Mouse (Mus musculus): ENCODE measurements around the gene Flywch2.
"Not testable (repeated sequence)": the region's sequence is repeated elsewhere in the genome, so short reads cannot be mapped to it uniquely, and the experiment has no call there.

The Flywch2 gene

GRCm38 (mm10) chr17:23790269-23791078 lies 4.6 kb upstream of the Flywch2 start, which contains the start of gene Srrm2:
Srrm2 (plus strand) TSS chr17:23790532.
- no peak for DNase-seq (ENCODE audit: low read depth, low spot score)

GRCm38 (mm10) chr17:23789749-23790268 lies 3.9 kb upstream of the Flywch2 start:
- no peak for DNase-seq (ENCODE audit: low read depth, low spot score)

DNA sequence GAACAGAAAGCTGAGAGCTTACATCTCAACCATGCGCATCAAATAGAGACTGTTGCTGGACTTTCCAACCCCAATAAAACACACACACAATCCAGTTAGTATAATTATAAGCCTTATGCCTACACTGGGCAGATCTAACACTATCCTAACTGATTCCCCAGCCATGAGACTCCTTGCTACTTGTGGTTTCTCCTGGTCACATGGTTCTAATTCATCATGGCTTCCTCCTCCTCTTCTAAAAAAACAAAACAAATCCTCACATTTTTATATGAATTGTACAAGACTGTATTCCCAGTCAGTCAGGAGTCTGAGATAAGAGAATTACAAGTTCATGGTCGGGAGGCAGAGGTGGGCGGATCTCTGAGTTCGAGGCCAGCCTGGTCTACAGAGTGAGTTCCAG lies 3.1 kb upstream of the Flywch2 start:
- no peak for DNase-seq (ENCODE audit: low read depth, low spot score)

DNA sequence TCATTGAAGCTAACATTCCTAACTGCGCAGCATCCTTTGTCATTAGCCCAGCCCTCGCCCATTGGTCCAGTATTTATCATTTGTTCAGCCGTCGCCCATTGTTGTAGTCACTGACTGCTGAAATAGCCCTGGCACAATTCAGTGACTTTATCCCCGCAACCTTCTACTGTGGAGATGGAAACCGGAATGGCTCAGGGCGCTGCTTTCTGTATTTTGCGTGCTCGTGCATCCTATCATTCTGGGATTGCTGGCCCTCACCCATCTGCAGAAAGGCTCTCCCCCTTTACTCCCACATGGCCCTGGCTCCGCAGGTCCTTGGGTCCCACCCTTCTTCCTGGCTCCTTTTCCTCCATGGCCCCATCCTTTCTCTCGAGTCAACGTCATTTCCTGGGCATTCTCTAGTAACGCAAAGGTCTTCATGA lies 640 bp upstream of the Flywch2 start:
- DNase-seq (ENCODE audit: low read depth, low spot score), result no peak

- DNase-seq (ENCODE audit: low read depth, low spot score), result no peak
These were observed 2.5 kb downstream of the Flywch2 start for GRCm38 (mm10) chr17:23783352-23783751.

DNA sequence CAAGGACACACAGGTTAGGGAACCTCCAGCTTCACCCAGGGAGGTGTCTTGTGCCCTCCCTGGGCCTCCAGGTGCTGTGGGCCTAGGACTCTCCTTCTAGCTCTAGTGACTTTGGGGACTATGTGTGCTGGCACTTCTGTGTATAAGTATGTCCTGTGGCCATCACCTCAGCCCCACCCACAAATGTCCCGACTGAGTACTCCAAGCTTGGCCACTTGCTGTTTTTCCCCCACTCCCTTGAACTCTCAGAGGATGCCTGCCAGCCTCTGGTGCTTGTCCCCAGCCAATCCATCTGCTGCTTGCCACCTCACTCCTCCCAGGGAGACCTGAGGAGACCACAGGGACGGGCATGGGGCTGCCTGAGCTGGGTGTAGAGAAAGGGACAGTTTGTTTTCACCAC lies 7.4 kb downstream of the Flywch2 start:
- DNase-seq (ENCODE audit: low read depth, low spot score), result no peak

DNA sequence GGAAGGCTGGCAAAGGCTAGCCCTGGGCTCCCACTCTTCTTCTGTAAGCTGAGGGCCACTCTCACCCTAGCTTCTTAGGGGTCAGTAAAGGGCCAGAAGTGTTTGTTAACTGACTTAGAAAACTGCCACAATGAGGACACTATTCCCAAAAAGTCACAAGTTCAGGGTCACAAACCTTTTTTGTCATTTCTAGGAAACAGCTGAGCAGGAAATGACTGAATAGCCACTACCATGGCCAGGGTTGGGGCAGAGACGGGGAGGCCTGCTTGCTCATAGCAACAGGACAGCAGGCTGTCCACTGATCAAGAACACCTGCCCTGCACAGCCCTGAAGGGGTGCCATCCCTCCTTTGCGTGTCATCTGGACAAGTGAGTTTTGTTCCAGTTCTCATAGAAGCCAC lies 8.7 kb downstream of the Flywch2 start:
- no peak for DNase-seq (ENCODE audit: low read depth, low spot score)

DNA sequence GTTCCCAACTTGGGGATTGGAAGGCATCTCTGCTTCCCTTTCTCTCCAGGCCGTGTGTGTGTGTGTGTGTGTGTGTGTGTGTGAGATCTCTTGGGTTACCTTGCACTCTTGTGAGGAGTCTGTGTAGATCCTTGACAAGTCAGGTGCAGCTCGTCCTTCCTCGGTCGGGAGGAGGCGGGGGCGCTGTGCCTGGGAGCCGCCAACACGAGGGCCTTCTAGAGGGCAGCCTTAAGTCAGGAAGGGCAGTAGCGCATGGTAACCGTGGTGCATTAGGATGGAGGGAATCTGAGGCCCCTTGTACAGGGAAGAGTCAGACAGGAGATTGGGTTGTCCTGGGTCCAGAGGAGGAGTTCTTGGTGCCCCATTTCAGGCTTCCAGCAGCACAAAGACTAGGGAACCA lies 9.7 kb downstream of the Flywch2 start:
- DNase-seq (ENCODE audit: low read depth, low spot score), result no peak

DNA sequence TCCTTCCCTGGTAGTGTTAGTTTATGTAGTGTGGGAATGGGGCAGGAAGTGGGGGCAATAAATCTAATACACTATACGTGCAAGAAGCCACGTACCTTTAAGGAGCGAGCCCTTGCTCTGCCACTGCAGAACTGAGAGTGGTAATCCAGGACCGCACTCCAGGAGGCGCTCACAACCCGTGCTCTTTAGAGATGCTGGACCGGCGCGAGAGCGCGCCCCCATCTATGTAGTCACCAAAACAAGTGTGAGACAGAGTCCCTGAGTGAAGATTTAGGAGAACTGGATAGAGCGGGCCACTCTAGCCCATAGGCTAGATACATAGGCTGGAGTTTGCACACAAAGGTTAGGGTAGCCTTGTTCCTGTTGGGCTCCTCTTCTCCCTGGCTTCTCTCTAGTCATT lies 11.8 kb downstream of the Flywch2 start:
- DNase-seq (ENCODE audit: low read depth, low spot score), result no peak

DNA sequence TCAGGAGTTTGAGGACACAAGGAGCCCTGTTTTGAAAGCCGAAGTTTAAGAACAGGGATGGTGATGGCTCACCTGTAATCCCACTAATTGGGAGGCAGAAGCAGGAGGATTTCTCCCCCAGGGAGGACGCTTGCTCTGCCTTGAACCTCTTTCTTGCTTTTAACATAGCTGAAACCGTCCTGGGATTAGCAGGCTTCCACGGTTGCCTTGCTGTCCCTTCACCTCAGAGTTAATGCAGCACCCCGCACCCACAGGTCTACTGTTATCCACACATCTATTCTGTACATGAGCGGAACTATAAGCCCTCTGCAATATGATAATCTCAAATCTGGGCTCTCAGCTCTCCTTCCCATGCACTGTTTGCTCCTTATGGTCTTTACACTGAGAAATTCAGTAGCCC lies 12.2 kb downstream of the Flywch2 start:
- no peak for DNase-seq (ENCODE audit: low read depth, low spot score)

GRCm38 (mm10) chr17:23772219-23772556 lies 13.7 kb downstream of the Flywch2 start:
- DNase-seq (ENCODE audit: low read depth, low spot score), result not testable (repeated sequence)

DNA sequence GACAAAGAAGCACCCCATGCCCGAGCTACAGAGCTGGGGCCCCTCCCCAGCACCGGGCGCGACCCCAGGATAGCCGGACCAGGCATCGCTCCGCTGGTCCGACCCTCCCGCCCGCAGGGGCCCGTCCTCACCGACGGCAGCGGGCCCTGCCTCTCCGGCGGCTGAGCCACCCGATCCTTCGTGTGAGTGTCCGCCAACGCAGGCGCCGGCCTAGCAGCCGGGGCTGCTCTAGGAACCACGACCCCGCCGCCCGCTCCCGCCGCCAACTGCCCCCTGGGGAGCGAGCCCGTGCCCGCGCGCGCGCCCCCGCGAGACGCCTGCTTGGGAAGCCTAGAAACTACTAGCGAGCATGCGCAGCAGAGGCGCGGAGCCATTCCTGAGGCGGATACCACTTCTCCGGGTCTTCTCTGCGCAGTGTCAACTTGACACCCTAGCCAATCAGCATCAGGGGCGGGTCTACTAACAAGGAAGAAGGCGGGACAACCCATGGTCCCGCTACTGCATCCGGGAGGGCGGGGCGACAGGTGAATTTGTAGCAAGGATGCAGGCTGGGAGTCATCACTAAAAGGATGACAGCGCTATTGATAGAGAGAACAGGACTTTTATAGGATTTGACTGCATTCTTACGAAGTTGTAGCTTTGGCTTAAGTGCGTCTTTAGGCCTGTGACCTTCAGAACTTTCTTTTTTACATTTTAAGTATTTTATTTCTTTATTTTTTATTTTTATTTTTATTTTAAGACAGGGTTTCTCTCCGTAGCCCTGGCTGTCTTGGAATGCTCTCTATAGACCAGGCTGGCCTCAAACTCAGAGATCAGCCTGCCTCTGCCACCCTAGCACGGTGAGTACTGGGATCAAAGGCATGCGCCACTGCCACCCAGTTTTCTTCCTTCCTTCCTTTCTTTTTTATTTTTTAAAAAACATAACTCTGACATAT lies 14.3 kb downstream of the Flywch2 start, which contains the start of gene Flywch1:
TSS of gene Flywch1 (minus strand) at position 319 of the 935 bp plus-strand sequence.
- peak; percentile 97 for DNase-seq (ENCODE audit: low read depth, low spot score)

DNA sequence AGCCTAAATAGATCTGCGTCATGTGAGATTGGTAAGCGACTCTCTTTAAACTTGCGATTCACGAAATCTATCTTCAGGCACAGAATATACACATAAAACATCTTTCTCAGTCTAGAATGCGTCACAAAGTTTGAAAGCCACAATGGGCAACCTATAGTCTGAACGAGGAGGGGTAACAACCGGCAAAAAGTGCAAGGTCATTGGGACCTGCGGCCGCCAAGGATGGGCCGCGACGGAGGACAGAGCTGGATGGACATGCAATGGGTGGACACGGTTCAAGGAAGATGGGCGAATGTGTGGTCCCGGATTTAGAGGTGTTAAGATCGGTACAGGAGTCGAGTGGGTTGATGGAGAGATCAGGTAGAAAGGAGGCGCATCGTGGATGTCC lies 15.0 kb downstream of the Flywch2 start:
- DNase-seq (ENCODE audit: low read depth, low spot score), result no peak

GRCm38 (mm10) chr17:23770493-23770892 lies 15.4 kb downstream of the Flywch2 start:
- DNase-seq (ENCODE audit: low read depth, low spot score), result no peak

DNA sequence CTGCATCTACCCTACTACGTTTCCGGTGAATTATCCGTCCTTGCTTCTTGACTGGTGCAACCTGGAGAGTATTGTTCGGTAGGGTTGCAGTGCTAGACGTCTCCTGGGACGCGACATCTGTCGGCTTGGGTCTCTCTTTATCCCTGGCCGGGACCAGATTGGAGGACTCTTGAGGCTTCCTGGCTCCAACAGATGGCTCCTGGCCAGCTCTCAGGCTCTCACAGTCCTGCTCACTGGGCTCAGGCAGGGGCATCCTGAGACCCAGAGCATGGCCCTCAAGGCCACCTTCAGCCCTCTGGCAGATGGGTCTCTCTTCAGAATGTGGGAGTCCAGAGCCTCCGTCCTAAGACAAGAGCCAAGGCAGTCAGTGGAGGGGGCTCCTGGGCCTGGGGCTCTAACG lies 22.9 kb downstream of the Flywch2 start:
- DNase-seq (ENCODE audit: low read depth, low spot score), result no peak

- no peak for DNase-seq (ENCODE audit: low read depth, low spot score)
These were observed 24.7 kb downstream of the Flywch2 start for GRCm38 (mm10) chr17:23761155-23761554.

DNA sequence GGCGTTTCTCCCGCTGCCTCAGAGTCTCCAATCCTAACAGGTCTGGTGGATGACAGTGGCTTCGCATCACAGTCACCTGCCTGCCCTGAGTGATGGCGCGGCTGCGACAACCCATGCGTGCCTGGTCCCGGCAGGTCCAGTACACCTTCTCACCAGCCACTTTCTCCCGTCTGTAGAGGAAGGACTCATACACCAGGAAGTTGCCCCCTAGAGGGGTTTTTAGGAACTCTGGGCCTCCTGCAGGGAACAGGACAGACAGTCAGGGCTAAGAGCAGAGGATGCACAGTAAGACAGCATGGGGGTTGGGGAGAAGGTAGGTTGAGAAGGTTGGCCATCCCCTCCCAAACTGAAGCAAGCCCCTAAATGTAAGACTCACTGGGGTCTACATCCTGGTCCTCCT lies 25.6 kb downstream of the Flywch2 start:
- no peak for DNase-seq (ENCODE audit: low read depth, low spot score)

DNA sequence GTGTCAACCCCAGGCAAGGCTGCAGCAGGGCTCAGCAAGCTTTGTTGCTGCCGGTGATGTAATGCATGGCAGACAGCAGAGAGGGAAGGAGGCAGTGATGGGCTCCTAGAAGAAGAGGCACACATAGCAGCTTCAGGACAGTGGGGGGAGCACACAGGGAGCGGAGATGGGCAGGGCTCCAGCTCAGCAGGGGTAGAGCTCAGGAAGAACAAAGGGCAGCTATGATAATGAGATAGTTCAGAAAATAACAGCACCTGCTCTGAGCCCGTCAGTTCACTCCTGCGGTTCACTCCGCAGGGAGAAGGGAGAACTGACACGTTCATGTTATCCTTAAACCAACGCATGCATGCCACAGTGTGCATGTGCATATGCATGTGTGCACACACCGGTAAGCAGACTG lies 27.1 kb downstream of the Flywch2 start:
- DNase-seq (ENCODE audit: low read depth, low spot score), result no peak

- no peak for DNase-seq (ENCODE audit: low read depth, low spot score)
These were observed 28.3 kb downstream of the Flywch2 start for GRCm38 (mm10) chr17:23757581-23757980.

DNA sequence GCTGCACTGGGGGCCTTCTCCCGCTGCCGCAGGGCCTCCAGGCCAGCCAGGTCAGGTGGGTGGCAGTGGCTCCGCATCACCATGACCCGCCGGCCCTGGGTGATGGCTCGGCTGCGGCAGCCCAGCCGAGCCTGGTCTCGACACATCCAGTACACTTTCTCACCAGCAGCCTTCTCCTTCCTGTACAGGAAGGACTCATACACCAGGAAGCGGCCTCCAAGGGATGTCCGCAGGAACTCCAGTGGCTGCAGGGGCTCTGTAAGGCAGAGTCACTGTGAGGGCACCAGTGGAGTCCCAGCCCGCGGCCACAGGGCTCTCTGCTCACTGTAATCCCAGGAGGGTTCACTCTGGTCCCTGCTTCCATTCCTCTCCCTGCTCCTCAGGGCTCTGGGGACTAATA lies 30.2 kb downstream of the Flywch2 start:
- no peak for DNase-seq (ENCODE audit: low read depth, low spot score)

DNA sequence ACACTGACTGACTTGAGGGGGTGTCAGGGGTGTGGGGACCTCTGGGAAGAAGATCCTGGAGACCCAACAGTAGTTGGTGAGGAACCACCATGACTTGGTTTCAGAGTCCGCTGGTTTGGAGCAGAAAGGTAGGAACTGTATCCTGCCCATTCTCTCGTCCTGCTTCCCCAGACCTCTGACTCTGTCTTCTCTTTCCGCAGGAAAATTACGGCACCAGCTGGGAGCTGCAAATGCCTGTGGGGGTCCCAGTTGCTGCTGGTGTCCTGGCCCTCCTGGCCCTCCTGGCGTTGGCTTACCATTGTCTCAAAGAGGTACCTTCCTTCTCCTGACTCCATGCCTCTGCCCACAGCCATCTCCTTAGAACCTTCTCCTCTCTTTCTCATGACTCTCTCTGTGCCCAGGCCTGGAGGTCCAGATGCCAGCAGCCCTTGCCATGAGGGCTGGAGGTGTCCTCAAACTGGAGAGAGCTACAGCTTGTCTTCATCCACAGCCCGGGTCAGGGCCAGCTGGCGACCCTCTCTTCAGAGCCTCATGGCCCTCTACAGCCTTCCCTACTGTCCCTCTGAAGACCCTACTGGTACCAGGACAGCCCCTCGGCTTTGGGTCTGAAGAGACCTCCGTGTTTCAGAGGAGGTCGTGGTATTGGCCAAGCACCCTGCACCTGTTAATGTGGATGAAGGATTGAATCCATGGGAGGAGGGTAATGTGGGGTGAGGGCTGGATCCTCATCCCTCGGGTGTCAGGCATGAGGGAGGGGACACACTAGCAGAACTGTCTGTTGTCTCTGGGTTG lies 36.3 kb downstream of the Flywch2 start:
- DNase-seq (ENCODE audit: low read depth, low spot score), result no peak

Data from retina, adult 2 months (tissue).